Comparison of ENCODE assay signal across 14 mouse cellular contexts in genomic region chr5:131177168-131177567, GRCm38 (mm10).
DNase-seq lines count a peak whose midpoint lies in the region; ATAC-seq and TF ChIP-seq lines count a peak whose summit lies in the region.
"Had no signal": no experiment of that assay in that cellular context is flagged by ENCODE, and none has a peak within 500 bp of the region (broad histone marks: within the 10 kb centered on the region; RNA-seq: fewer than 3 reads in every experiment).

No protein-coding gene starts in this region.

- ATAC-seq in hindbrain, embryonic 11.5 days (ENCODE audit: low FRiP score) = peak; percentile 65
- ATAC-seq in neural tube, embryonic 15.5 days (ENCODE audit: low FRiP score) = no peak
- ATAC-seq in inflammation-experienced regulatory T-cells, adult 6 months = no peak
- ATAC-seq: intestine, embryonic 16.5 days had no signal

- H3K4me2 ChIP-seq in hindbrain, embryonic 11.5 days (replicated peaks; ENCODE audit: low read depth, low read length) = no peak overlapping the region
- no peak overlapping the region for H3K4me2 ChIP-seq in neural tube, embryonic 15.5 days
- H3K4me2 ChIP-seq: heart, embryonic 15.5 days; limb, embryonic 15.5 days; lung, embryonic 15.5 days had no signal

- no peak for TF ChIP-seq CTCF in layer of hippocampus, adult 2 months (conservative IDR thresholded peaks at IDR 0.05)

- H3K9ac ChIP-seq in hindbrain, embryonic 11.5 days (ENCODE audit: low read depth, low read length) = no peak overlapping the region
- H3K9ac ChIP-seq in neural tube, embryonic 15.5 days (replicated peaks) = no peak overlapping the region
- H3K9ac ChIP-seq: heart, embryonic 15.5 days; limb, embryonic 15.5 days; lung, embryonic 15.5 days had no signal

- H3K9me3 ChIP-seq in hindbrain, embryonic 11.5 days (ENCODE audit: control insufficient read depth, low read length) = no peaks in the 10 kb centered on the region; the same call in 1 of the 2 replicates
- H3K9me3 ChIP-seq in neural tube, embryonic 15.5 days (replicated peaks) = no peaks in the 10 kb centered on the region
- H3K9me3 ChIP-seq: heart, embryonic 15.5 days; limb, embryonic 15.5 days; lung, embryonic 15.5 days had no signal

- no peak overlapping the region for H3K4me3 ChIP-seq in layer of hippocampus, adult 2 months
- H3K4me3 ChIP-seq in hindbrain, embryonic 11.5 days (ENCODE audit: low read depth, low read length) = no peak overlapping the region
- H3K4me3 ChIP-seq in neural tube, embryonic 15.5 days (replicated peaks) = no peak overlapping the region
- H3K4me3 ChIP-seq: heart, embryonic 15.5 days; limb, embryonic 15.5 days; lung, embryonic 15.5 days had no signal

- no peaks in the 10 kb centered on the region for H3K27me3 ChIP-seq in hindbrain, embryonic 11.5 days (ENCODE audit: control insufficient read depth, insufficient read depth, low read length)
- H3K27me3 ChIP-seq in neural tube, embryonic 15.5 days (replicated peaks) = no peaks in the 10 kb centered on the region
- H3K27me3 ChIP-seq: heart, embryonic 15.5 days; limb, embryonic 15.5 days; lung, embryonic 15.5 days had no signal

- no peaks in the 10 kb centered on the region for H3K4me1 ChIP-seq in hindbrain, embryonic 11.5 days (replicated peaks; ENCODE audit: control insufficient read depth, insufficient read depth, low read length)
- peaks cover 19% of the 10 kb centered on the region for H3K4me1 ChIP-seq in neural tube, embryonic 15.5 days
- H3K4me1 ChIP-seq: limb, embryonic 15.5 days; lung, embryonic 15.5 days had no signal

- no peaks in the 10 kb centered on the region for H3K36me3 ChIP-seq in hindbrain, embryonic 11.5 days (ENCODE audit: control insufficient read depth, insufficient read depth, low read length)
- no peaks in the 10 kb centered on the region for H3K36me3 ChIP-seq in neural tube, embryonic 15.5 days
- H3K36me3 ChIP-seq: heart, embryonic 15.5 days; limb, embryonic 15.5 days; lung, embryonic 15.5 days had no signal

- 26% methylated on average over 2 of the region's 2 CpGs for WGBS in hindbrain, embryonic 11.5 days
- WGBS in neural tube, embryonic 15.5 days = 13% methylated on average over 2 of the region's 2 CpGs

- peak overlapping the region; percentile 2; the same call in 1 of the 2 replicates for H3K27ac ChIP-seq in layer of hippocampus, adult 2 months
- peak overlapping the region; percentile 33; the same call in 1 of the 2 replicates for H3K27ac ChIP-seq in hindbrain, embryonic 11.5 days (ENCODE audit: low read depth, low read length)
- peak overlapping the region; percentile 51; the same call in 1 of the 2 replicates for H3K27ac ChIP-seq in neural tube, embryonic 15.5 days (replicated peaks)
- H3K27ac ChIP-seq: heart, embryonic 15.5 days; limb, embryonic 15.5 days; lung, embryonic 15.5 days had no signal

- DNase-seq in layer of hippocampus, adult 2 months (ENCODE audit: low spot score in 2 of 2) = no peak
- no peak for DNase-seq in layer of hippocampus, adult 11-12 months (ENCODE audit: low spot score)
- DNase-seq in ZHBTc4 (ENCODE audit: low read depth, low spot score) = peak; percentile 85
- peak; percentile 33 for DNase-seq in hindbrain, embryonic 11.5 days (ENCODE audit: low spot score)
- no peak for DNase-seq in frontal cortex, postnatal 14 days (ENCODE audit: low spot score in 2 of 2)
- DNase-seq: adrenal gland, postnatal 36 days; cerebellum, adult 11 months; gastrocnemius, postnatal 25 days had no signal

Comparison
In these comparisons a context has a peak if more than half of its experiments do, and no peak if none do; other contexts are left out.
1. DNase-seq: peak in ZHBTc4 (single experiment) and hindbrain, embryonic 11.5 days (single experiment); none in layer of hippocampus, adult 2 months (0 of 2), layer of hippocampus, adult 11-12 months (single experiment) and frontal cortex, postnatal 14 days (0 of 2).
2. Peak in every context shown above with its lines, with median percentiles within 50 percentile points of each other: H3K27ac ChIP-seq.